Mouse (Mus musculus) hindbrain, embryonic 14.5 days (tissue): ENCODE measurements around the gene Traf3. TPM values are rescaled to one million over a fixed set of nuclear protein-coding genes. Genes with fewer than 3 reads are reported as not detected.
A peak's percentile ranks its signal among the peaks of the same experiment; 100 is the strongest.

ENCODE experiments used
- ATAC-seq: fragments of 200-750 bp; cut with Nextera tagmentation; 2 replicates; pipeline ENCODE4 v1.8.0; 2017; ENCODE audit warnings: moderate number of reproducible peaks, mild to moderate bottlenecking, moderate TSS enrichment, moderate library complexity; ENCODE audit not compliant: low FRiP score
- DNase-seq: peaks from one replicate; pipeline ENCODE4 v3.0.0-alpha.2; 2015; ENCODE audit warnings: low spot score
- H3K27ac ChIP-seq: fragments of 300-500 bp; sonication (generic); 2 replicates; pipeline ENCODE4 v1.5.1; 2014; ENCODE audit warnings: mild to moderate bottlenecking, moderate library complexity
- H3K27me3 ChIP-seq: fragments of 300-500 bp; sonication (generic); 2 replicates; pipeline ENCODE4 v1.6.1; 2014; ENCODE audit warnings: mild to moderate bottlenecking, low read length, mixed read lengths; ENCODE audit not compliant: control insufficient read depth, insufficient read depth
- H3K36me3 ChIP-seq: fragments of 300-500 bp; sonication (generic); replicated peaks from 2 replicates; pipeline ENCODE4 v1.6.1; 2014; ENCODE audit not compliant: control insufficient read depth, insufficient read depth
- H3K4me1 ChIP-seq: fragments of 300-500 bp; sonication (generic); replicated peaks from 2 replicates; pipeline ENCODE4 v1.6.1; 2014; ENCODE audit warnings: antibody characterized with exemption, low read length, mixed read lengths; ENCODE audit not compliant: control insufficient read depth, insufficient read depth
- H3K4me2 ChIP-seq: fragments of 300-500 bp; sonication (generic); replicated peaks from 2 replicates; pipeline ENCODE4 v1.6.1; 2014; ENCODE audit warnings: mild to moderate bottlenecking, moderate library complexity
- H3K4me3 ChIP-seq: fragments of 300-500 bp; sonication (generic); replicated peaks from 2 replicates; pipeline ENCODE4 v1.5.1; 2014; ENCODE audit warnings: mild to moderate bottlenecking, low read length
- H3K9ac ChIP-seq: fragments of 300-500 bp; sonication (generic); 2 replicates; pipeline ENCODE4 v1.6.1; 2014
- H3K9me3 ChIP-seq: fragments of 300-500 bp; sonication (generic); 2 replicates; pipeline ENCODE4 v1.6.1; 2016; ENCODE audit warnings: low read length; ENCODE audit not compliant: control insufficient read depth
- WGBS: fragments of 180-500 bp; shearing (Covaris S2); extraction: QIAGEN DNeasy Blood & Tissue Kit; methylation state at CpG from one replicate; pipeline ENCODE4 v1.1.7; 2014; 5-methylcytosine and 5-hydroxymethylcytosine counted together
- polyA plus RNA-seq: library from polyadenylated mRNA; unstranded; fragments of >200 nt; fragmentation: Nextera tagmentation; extraction: Ambion mirVana; gene quantifications from 2 replicates; pipeline ENCODE4 v1.2.1, GENCODE M21; 2014

Traf3 gene
- polyA plus RNA-seq, 1 experiment from 2014 or later, result 20.9 TPM

GRCm38 (mm10) chr12:111152579-111152978, 13.6 kb upstream of the Traf3 start:
- 83% methylated on average over 6 of the region's 6 CpGs for WGBS
- no peak overlapping the region for H3K9ac ChIP-seq

GRCm38 (mm10) chr12:111152981-111153710, 13.0 kb upstream of the Traf3 start:
- 66% methylated on average over 7 of the region's 7 CpGs for WGBS
- H3K4me1 ChIP-seq, result no peaks in the 10 kb centered on the region
- H3K9ac ChIP-seq, result no peak overlapping the region
- H3K27me3 ChIP-seq, result no peaks in the 10 kb centered on the region
- H3K4me3 ChIP-seq, result no peak overlapping the region
- ATAC-seq (no peak), DNase-seq (no peak)
- H3K9me3 ChIP-seq, result no peaks in the 10 kb centered on the region
- H3K4me2 ChIP-seq, result no peak overlapping the region
- no peaks in the 10 kb centered on the region for H3K36me3 ChIP-seq
- H3K27ac ChIP-seq, result no peak overlapping the region

More at GRCm38 (mm10) chr12:111152579-111152978, 13.6 kb upstream of the Traf3 start:
- Histone ChIP-seq H3K9me3 (no peaks in the 10 kb centered on the region), H3K27ac (no peak overlapping the region), H3K4me1 (no peaks in the 10 kb centered on the region), H3K4me3 (no peak overlapping the region), H3K27me3 (no peaks in the 10 kb centered on the region), H3K36me3 (no peaks in the 10 kb centered on the region), H3K4me2 (no peak overlapping the region)
- DNase-seq (no peak), ATAC-seq (no peak)

GRCm38 (mm10) chr12:111153946-111154345, 12.2 kb upstream of the Traf3 start:
- Histone ChIP-seq H3K36me3 (no peaks in the 10 kb centered on the region), H3K4me2 (no peak overlapping the region), H3K4me1 (no peaks in the 10 kb centered on the region), H3K9me3 (no peaks in the 10 kb centered on the region), H3K27me3 (no peaks in the 10 kb centered on the region), H3K27ac (no peak overlapping the region), H3K4me3 (no peak overlapping the region), H3K9ac (no peak overlapping the region)
- DNase-seq, result no peak
- no peak for ATAC-seq
- WGBS, result 73% methylated on average over 5 of the region's 5 CpGs

DNA sequence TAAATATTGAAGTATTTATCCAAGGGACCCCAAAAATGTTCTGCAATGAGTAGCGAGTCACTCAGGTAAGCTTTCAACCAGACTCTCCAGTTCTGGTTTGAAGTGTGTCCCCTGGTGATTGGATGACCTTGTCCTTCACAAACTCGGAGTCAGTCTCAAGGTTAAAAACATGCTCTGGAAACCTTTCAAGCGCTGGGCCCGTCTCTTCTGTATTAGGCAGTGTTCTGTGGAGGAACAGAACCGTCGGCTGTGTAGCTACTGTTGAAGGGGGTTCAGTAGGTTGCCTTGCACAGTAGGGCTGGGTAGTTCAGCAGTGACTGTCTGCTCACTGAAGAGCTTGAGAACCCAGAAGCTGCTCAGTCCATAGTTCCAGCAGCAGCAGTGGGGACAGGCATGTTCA, 11.5 kb upstream of the Traf3 start:
- Histone ChIP-seq H3K4me1 (no peaks in the 10 kb centered on the region), H3K36me3 (no peaks in the 10 kb centered on the region), H3K4me2 (no peak overlapping the region), H3K9ac (no peak overlapping the region), H3K27me3 (no peaks in the 10 kb centered on the region), H3K27ac (no peak overlapping the region), H3K9me3 (no peaks in the 10 kb centered on the region), H3K4me3 (no peak overlapping the region)
- ATAC-seq, result no peak
- no peak for DNase-seq
- whole genome bisulfite sequencing, result 93% methylated on average over 6 of the region's 6 CpGs

GRCm38 (mm10) chr12:111155756-111156155, 10.4 kb upstream of the Traf3 start:
- Histone ChIP-seq H3K9me3 (no peaks in the 10 kb centered on the region), H3K4me2 (no peak overlapping the region), H3K4me3 (no peak overlapping the region), H3K9ac (no peak overlapping the region), H3K27ac (no peak overlapping the region), H3K36me3 (no peaks in the 10 kb centered on the region), H3K27me3 (no peaks in the 10 kb centered on the region), H3K4me1 (no peaks in the 10 kb centered on the region)
- ATAC-seq, result no peak
- WGBS, result 84% methylated on average over 1 of the region's 1 CpGs
- DNase-seq, result no peak

DNA sequence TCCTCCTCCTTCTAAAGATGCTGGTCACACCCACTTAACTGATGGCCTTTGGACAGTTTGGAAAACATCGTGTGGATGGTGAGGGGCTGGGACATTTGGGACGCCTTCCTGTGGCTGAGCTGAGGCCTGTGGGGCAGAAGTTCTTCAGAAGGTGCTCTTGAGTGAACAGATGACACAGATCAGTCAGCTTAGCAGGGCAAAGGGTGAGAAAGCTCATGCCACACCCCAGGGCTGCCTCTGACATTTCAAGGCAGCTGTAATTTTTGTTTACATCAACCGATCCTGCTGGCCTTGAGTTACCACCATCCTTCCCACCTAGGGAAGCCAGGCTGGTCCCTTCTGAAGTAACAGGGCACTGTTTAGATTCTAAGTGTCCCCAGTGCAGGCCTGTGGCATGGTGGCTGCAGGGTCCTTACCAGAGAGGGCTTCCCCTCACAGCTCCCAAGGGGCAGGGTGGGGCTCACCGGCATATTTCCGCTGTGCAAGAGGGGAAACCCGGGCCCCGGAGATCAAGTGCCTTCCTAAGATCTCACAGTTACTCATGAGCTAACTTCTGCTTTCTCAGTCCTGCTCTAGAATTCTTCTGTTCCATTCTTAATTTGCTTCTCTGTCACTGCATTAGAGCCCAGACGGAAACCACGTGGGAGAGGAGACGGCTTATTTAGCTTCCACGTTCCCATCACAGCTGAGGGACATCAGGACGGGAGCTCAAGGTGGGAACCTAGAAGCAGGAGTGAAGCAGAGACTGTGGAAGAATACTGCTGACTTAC, 6.3 kb upstream of the Traf3 start:
- Histone ChIP-seq H3K4me1 (peaks cover 29% of the 10 kb centered on the region), H3K27me3 (no peaks in the 10 kb centered on the region), H3K4me3 (no peak overlapping the region), H3K9me3 (no peaks in the 10 kb centered on the region), H3K9ac (no peak overlapping the region), H3K36me3 (no peaks in the 10 kb centered on the region), H3K27ac (no peak overlapping the region), H3K4me2 (no peak overlapping the region)
- 70% methylated on average over 12 of the region's 12 CpGs for WGBS
- ATAC-seq (no peak), DNase-seq (no peak)

GRCm38 (mm10) chr12:111160871-111161270, 5.3 kb upstream of the Traf3 start:
- peaks cover 35% of the 10 kb centered on the region for H3K4me1 ChIP-seq

GRCm38 (mm10) chr12:111161943-111162311, 4.2 kb upstream of the Traf3 start:
- no peaks in the 10 kb centered on the region for H3K36me3 ChIP-seq
- peaks cover 35% of the 10 kb centered on the region for H3K4me1 ChIP-seq
- no peak for DNase-seq

More at GRCm38 (mm10) chr12:111160871-111161270, 5.3 kb upstream of the Traf3 start:
- no peaks in the 10 kb centered on the region for H3K27me3 ChIP-seq
- no peak for DNase-seq
- WGBS, result 91% methylated on average over 10 of the region's 10 CpGs
- no peak for ATAC-seq
- no peak overlapping the region for H3K27ac ChIP-seq
- no peak overlapping the region for H3K4me2 ChIP-seq
- no peak overlapping the region for H3K4me3 ChIP-seq
- H3K36me3 ChIP-seq, result no peaks in the 10 kb centered on the region
- no peaks in the 10 kb centered on the region for H3K9me3 ChIP-seq
- H3K9ac ChIP-seq, result no peak overlapping the region

DNA sequence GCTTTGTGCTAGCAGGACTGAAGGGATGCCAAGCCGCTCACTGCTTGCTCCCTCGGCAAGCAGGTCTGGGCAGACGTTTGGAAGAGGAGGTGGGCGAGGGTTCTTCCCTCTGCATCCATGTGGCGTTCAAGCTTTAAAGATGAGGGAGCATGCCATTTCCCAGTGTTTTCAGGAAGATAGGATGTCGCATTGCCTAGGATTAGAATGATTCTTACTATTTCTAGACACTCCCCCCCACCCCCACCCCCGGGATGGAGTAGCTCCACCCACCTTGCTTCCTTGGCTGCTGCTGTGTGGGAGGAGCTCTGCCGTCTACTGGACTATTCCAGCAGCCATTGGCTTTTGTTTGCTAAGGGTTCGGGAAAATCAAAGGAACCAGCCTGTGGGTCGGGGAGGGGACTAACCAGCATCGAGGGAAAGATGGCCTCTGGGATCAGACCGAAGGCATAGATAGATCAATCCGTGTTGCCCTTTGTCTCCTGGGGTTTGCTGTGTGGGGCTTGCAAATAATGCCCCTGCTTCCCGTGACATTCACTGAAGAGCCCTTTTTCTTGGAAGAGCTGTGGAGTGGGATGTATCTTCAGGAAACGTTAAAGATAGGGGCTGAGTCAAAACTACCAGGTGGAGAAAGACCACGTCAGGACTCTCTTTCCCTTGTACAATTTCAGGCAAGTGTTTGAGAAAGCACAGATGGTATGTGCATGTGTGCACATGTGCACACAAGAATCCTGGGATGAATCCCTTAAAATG, 3.7 kb upstream of the Traf3 start:
- Histone ChIP-seq H3K9me3 (no peaks in the 10 kb centered on the region), H3K4me1 (peaks cover 35% of the 10 kb centered on the region), H3K9ac (peak overlapping the region; percentile 62), H3K27me3 (no peaks in the 10 kb centered on the region), H3K4me2 (peak overlapping the region; percentile 58), H3K4me3 (peak overlapping the region; percentile 23), H3K27ac (peak overlapping the region; percentile 95), H3K36me3 (no peaks in the 10 kb centered on the region)
- 5% methylated on average over 16 of the region's 16 CpGs for WGBS
- ATAC-seq (peak; percentile 70), DNase-seq (peak; percentile 77)

More at GRCm38 (mm10) chr12:111161943-111162311, 4.2 kb upstream of the Traf3 start:
- peak overlapping the region; percentile 23; the same call in 1 of the 2 replicates for H3K4me3 ChIP-seq
- H3K27me3 ChIP-seq, result no peaks in the 10 kb centered on the region
- peak overlapping the region; percentile 95 for H3K27ac ChIP-seq
- no peaks in the 10 kb centered on the region for H3K9me3 ChIP-seq
- 31% methylated on average over 7 of the region's 7 CpGs for WGBS
- H3K4me2 ChIP-seq, result peak overlapping the region; percentile 58
- ATAC-seq, result no peak
- peak overlapping the region; percentile 62 for H3K9ac ChIP-seq
